Mouse (Mus musculus) liver, embryonic 13.5 days (tissue): ENCODE data around the gene Cox5a. TPM values are rescaled to one million over a fixed set of nuclear protein-coding genes. Genes with fewer than 3 reads are reported as not detected.

ENCODE experiments used
- ATAC-seq: fragments of 200-750 bp; cut with Nextera tagmentation; 2 replicates; pipeline ENCODE4 v1.8.0; 2017; ENCODE audit warnings: low read depth, mild to moderate bottlenecking, moderate number of reproducible peaks, moderate library complexity
- DNase-seq: peaks from one replicate; pipeline ENCODE4 v3.0.0; 2022
- H3K27ac ChIP-seq: fragments of 300-500 bp; sonication (generic); 2 replicates; pipeline ENCODE4 v1.5.1; 2015; ENCODE audit warnings: moderate library complexity, mild to moderate bottlenecking, inconsistent platforms
- H3K27me3 ChIP-seq: fragments of 300-500 bp; sonication (generic); 2 replicates; pipeline ENCODE4 v1.6.1; 2015; ENCODE audit warnings: mild to moderate bottlenecking, inconsistent platforms
- H3K36me3 ChIP-seq: fragments of 300-500 bp; sonication (generic); 2 replicates; pipeline ENCODE4 v1.6.1; 2015; ENCODE audit warnings: mild to moderate bottlenecking, inconsistent platforms
- H3K4me1 ChIP-seq: fragments of 300-500 bp; sonication (generic); replicated peaks from 2 replicates; pipeline ENCODE4 v1.6.1; 2015; ENCODE audit warnings: inconsistent platforms
- H3K4me2 ChIP-seq: fragments of 300-500 bp; sonication (generic); 2 replicates; pipeline ENCODE4 v1.6.1; 2015; ENCODE audit warnings: inconsistent platforms, mild to moderate bottlenecking, moderate library complexity
- H3K4me3 ChIP-seq: fragments of 300-500 bp; sonication (generic); replicated peaks from 2 replicates; pipeline ENCODE4 v1.5.1; 2015; ENCODE audit warnings: mild to moderate bottlenecking, inconsistent platforms
- H3K9ac ChIP-seq: fragments of 300-500 bp; sonication (generic); 2 replicates; pipeline ENCODE4 v1.6.1; 2015; ENCODE audit warnings: mild to moderate bottlenecking, inconsistent platforms
- H3K9me3 ChIP-seq: fragments of 300-500 bp; sonication (generic); replicated peaks from 2 replicates; pipeline ENCODE4 v1.6.1; 2016; ENCODE audit warnings: inconsistent platforms
- WGBS: fragments of 180-500 bp; shearing (Covaris S2); methylation state at CpG from one replicate; pipeline ENCODE4 v1.1.7; 2015; ENCODE audit not compliant: insufficient replicate concordance; 5-methylcytosine and 5-hydroxymethylcytosine counted together
- polyA plus RNA-seq: library from polyadenylated mRNA; unstranded; fragments of >200 nt; fragmentation: Nextera tagmentation; extraction: Ambion mirVana; gene quantifications from 2 replicates; pipeline ENCODE4 v1.2.1, GENCODE M21; 2015

The Cox5a gene
- polyA plus RNA-seq, 1 experiment from 2014 or later: 412 TPM

DNA sequence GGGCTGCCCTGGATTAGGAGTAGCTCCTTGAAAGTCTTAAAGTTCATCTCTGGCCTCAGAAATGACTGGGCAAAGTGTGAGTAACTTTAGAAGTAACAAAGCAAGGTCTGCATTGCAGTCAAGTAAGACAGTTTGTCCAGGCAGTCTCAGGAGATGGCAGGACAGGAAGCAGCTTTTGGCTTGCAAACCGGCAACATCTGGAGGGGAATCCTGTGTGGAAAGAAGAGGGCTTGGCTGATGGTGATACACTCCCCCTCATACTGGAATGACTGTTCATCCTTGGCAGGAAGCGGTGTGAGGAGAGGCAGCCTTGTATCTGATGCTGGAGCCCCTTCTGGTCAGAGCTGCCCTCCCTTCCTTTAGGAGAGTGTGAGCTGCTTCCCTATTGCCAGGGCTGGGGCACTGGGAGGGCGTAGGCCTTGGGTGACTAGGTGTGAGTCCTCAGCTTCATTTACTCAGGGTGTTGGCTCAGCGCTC, 41.9 kb downstream of the Cox5a start:
- peaks cover 4% of the 10 kb centered on the region for H3K36me3 ChIP-seq
- H3K4me1 ChIP-seq: peaks cover 46% of the 10 kb centered on the region
- H3K9ac ChIP-seq: no peak overlapping the region
- no peaks in the 10 kb centered on the region for H3K27me3 ChIP-seq
- H3K27ac ChIP-seq: peak overlapping the region; percentile 58
- H3K4me2 ChIP-seq: peak overlapping the region; percentile 81
- WGBS: 33% methylated on average over 4 of the region's 4 CpGs
- no peak for ATAC-seq
- no peak overlapping the region for H3K4me3 ChIP-seq
- no peaks in the 10 kb centered on the region for H3K9me3 ChIP-seq
- no peak for DNase-seq

DNA sequence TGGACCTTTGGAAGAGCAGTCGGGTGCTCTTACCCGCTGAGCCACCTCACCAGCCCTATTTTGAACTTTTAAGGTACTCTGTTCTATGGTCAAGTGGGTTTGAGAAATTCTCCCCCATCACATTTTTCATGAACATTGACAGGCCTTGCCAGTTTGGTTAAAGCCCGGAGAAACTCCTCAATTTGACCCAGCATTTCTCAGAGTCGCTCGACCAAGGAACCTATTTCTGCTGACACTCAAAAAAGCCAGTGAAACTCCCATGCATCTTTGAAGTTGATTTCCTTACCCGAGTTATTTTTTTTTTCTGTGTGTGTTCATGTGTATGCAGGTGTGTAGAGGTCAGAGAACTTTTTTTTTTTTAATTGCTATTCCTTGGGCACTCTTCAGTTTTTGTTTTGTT, 43.5 kb downstream of the Cox5a start:
- Histone ChIP-seq H3K4me2 (no peak overlapping the region), H3K27me3 (no peaks in the 10 kb centered on the region), H3K9ac (no peak overlapping the region), H3K27ac (no peak overlapping the region), H3K9me3 (no peaks in the 10 kb centered on the region), H3K4me3 (no peak overlapping the region), H3K36me3 (peaks cover 20% of the 10 kb centered on the region), H3K4me1 (peaks cover 46% of the 10 kb centered on the region)
- ATAC-seq (no peak), DNase-seq (no peak)
- WGBS: 78% methylated on average over 6 of the region's 6 CpGs

DNA sequence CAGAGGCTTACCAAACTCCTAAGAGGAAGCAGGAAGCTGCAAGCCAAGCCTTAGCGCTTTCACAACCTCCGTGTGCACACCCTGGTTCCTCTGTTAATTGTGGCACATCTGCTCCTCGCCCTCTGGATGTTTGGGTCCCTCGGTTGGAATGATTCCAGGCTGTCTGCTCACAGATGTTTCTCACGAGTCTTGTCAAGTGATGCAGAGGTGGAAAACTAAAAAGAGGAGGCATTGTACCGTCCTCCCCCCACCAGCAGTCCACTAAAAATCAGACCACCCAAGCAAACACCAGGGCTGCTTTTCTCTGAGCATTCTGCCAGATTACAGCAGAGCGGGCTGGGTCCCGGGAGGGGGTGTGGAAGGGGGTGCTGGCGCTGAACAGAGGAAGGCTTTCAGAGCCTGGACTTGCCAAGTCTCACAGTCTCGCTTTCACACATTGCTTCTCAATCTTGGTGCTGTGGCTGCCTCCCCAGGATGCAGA, 44.7 kb downstream of the Cox5a start:
- ATAC-seq (no peak), DNase-seq (no peak)
- Histone ChIP-seq H3K36me3 (peaks cover 30% of the 10 kb centered on the region), H3K9me3 (no peaks in the 10 kb centered on the region), H3K27me3 (no peaks in the 10 kb centered on the region), H3K27ac (no peak overlapping the region), H3K9ac (no peak overlapping the region), H3K4me3 (no peak overlapping the region), H3K4me2 (no peak overlapping the region), H3K4me1 (peaks cover 40% of the 10 kb centered on the region)
- WGBS: 54% methylated on average over 10 of the region's 10 CpGs

DNA sequence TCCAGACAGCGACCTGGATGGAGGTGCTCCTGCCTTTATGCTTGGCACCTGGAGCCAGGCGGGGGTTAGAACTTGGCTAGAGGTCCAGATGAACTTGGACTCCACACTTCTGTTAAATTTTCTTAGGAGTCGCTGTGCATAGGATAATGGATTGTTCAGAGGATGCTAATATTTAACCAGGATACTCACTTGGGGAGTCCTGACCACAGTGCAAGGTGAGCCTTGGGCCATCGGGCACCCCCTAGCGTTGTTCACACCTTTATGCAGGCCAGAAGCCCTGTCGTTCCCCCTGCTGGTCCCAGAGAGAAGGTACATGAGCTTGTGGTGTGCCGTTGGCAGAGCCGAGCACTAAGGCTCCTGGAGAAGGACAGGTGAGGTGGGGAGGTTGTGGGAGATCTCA, 45.8 kb downstream of the Cox5a start:
- H3K9me3 ChIP-seq: no peaks in the 10 kb centered on the region
- H3K27ac ChIP-seq: no peak overlapping the region
- no peak overlapping the region for H3K4me2 ChIP-seq
- ATAC-seq (no peak), DNase-seq (no peak)
- H3K9ac ChIP-seq: no peak overlapping the region
- WGBS: 51% methylated on average over 8 of the region's 8 CpGs
- H3K4me1 ChIP-seq: peaks cover 32% of the 10 kb centered on the region
- H3K4me3 ChIP-seq: no peak overlapping the region
- no peaks in the 10 kb centered on the region for H3K27me3 ChIP-seq
- H3K36me3 ChIP-seq: peaks cover 34% of the 10 kb centered on the region

DNA sequence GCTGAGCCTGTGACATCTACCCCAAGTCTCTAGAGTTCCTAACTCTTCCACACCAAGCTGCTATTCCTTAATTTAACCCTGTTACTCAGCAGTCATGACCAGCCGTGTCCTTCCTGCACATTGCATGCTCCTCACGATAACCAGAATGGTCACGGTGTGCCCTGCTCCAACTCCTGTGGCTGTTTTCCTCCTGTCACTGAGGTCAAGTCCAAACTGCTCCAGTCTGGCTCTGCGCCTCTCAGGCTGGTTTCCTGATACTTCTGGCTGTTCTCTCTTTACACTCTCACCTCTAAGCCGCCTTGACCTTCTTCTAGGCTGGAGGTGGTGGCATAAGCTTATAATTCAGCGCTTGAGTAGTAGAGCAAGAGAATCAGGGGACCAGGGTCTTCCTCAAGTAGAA, 47.4 kb downstream of the Cox5a start:
- Histone ChIP-seq H3K4me3 (no peak overlapping the region), H3K27ac (no peak overlapping the region), H3K9me3 (no peaks in the 10 kb centered on the region), H3K27me3 (no peaks in the 10 kb centered on the region), H3K4me1 (peaks cover 16% of the 10 kb centered on the region), H3K9ac (no peak overlapping the region), H3K4me2 (no peak overlapping the region), H3K36me3 (peaks cover 34% of the 10 kb centered on the region)
- 83% methylated on average over 6 of the region's 6 CpGs for WGBS
- no peak for ATAC-seq
- no peak for DNase-seq

DNA sequence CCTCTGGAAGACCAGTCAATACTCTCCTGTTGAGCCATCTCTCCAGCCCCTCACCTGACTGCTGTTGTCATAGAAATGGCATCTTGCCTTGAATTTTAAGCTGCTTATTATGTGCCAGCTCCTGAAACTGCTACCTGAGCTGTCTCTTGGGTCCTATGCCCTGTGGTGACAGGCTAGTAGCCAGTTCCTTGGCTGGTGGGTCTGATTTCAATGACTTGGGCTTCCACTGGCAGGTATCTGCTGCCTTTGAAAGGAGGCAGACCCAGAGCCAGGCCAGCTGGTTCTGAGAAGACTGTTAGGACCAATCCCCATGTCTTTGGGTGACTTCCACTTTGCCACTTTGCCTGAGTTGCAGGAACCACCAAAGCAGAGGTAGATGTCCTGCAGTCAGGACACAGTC, 53.3 kb downstream of the Cox5a start:
- Histone ChIP-seq H3K4me1 (peaks cover 28% of the 10 kb centered on the region), H3K27me3 (no peaks in the 10 kb centered on the region), H3K9me3 (no peaks in the 10 kb centered on the region), H3K27ac (peak overlapping the region; percentile 36; the same call in 1 of the 2 replicates), H3K36me3 (peaks cover 32% of the 10 kb centered on the region), H3K4me3 (no peak overlapping the region), H3K4me2 (no peak overlapping the region), H3K9ac (no peak overlapping the region)
- ATAC-seq (no peak), DNase-seq (no peak)

DNA sequence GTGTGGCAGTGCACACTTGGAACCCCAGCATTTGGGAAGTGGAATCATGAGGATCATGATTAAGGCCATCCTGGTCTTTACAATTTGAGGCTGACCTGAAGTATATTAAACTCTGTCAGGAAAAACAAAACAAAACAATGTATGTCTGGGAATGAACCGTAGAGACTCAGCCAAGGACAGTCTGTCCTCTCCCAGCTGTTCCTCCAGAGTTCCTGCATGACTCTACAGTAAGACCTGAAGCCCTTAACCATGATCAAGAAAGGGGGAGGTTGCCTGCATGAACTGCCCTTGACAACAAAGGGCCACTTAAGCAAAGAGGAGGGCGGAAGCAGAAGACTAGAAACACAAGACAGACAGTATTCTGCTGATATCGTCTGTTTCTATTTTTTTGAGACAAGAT, 54.5 kb downstream of the Cox5a start:
- DNase-seq (no peak), ATAC-seq (no peak)
- no peaks in the 10 kb centered on the region for H3K9me3 ChIP-seq
- H3K9ac ChIP-seq: no peak overlapping the region
- no peak overlapping the region for H3K4me2 ChIP-seq
- no peak overlapping the region for H3K4me3 ChIP-seq
- peaks cover 28% of the 10 kb centered on the region for H3K4me1 ChIP-seq
- H3K27ac ChIP-seq: no peak overlapping the region
- WGBS: 61% methylated on average over 3 of the region's 3 CpGs
- H3K27me3 ChIP-seq: no peaks in the 10 kb centered on the region
- H3K36me3 ChIP-seq: peaks cover 31% of the 10 kb centered on the region

DNA sequence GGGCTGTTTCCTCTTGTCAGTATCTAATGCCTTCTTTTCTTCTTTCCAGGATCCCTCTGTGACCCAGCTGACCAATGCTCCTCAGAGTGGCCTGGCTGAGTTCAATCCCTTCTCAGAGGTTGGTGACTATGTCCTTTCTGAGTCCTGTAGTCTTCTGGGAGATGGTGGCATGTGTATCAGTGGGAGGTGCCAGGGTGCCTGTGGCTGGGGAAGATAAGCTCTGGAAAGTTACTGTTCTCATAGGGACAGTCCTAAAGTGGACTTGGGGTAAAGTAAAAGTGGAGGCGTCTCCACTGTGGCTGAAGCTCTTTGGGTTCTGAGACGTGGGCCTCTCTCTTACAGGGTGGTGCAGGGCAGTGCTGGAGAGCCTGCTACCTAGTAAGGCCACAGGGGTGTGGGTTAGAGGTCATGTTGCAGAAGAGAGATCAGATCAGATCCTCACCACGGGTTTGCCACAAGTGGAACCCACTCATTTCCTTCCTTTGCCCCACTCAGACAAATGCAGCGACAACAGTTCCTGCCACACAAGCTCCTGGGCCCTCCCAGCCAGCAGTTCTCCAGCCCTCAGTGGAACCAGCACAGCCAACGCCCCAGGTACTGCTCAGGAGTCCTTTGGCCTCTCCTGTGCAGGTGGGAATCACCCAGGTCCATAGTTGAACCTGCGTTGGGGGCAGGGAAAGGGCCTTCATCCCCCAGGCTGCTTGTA, 56.2 kb downstream of the Cox5a start:
- Histone ChIP-seq H3K9ac (peak overlapping the region; percentile 60), H3K36me3 (peaks cover 43% of the 10 kb centered on the region), H3K27ac (peak overlapping the region; percentile 79), H3K27me3 (no peaks in the 10 kb centered on the region), H3K4me3 (no peak overlapping the region), H3K4me1 (peaks cover 28% of the 10 kb centered on the region), H3K9me3 (no peaks in the 10 kb centered on the region), H3K4me2 (peak overlapping the region; percentile 42)
- WGBS: 17% methylated on average over 6 of the region's 6 CpGs
- DNase-seq (peak; percentile 54), ATAC-seq (peak; percentile 90)

Other genes with a start within 250 kb of the Cox5a start
- gene Ppcdc, start 81.2 kb upstream of the Cox5a start, polyA plus RNA-seq: 10.4 and 11.3 TPM in 2 replicates
- 7.2 and 8.2 TPM in 2 replicates for gene Scamp5, start 53.2 kb upstream of the Cox5a start, polyA plus RNA-seq
- gene Rpp25, start 17.2 kb upstream of the Cox5a start, polyA plus RNA-seq: 0.59 and 0.77 TPM in 2 replicates
- 7.6 and 8.2 TPM in 2 replicates for gene Fam219b, start 16.3 kb downstream of the Cox5a start, polyA plus RNA-seq
- 12.3 and 13.2 TPM in 2 replicates for gene Mpi, start 31.5 kb downstream of the Cox5a start, polyA plus RNA-seq
- 26.9 and 27.6 TPM in 2 replicates for gene Scamp2, start 39.7 kb downstream of the Cox5a start, polyA plus RNA-seq
- 3.6 and 3.7 TPM in 2 replicates for gene Ulk3, start 68.2 kb downstream of the Cox5a start, polyA plus RNA-seq
- gene Cplx3, start 85.0 kb downstream of the Cox5a start, polyA plus RNA-seq: not detected in 2 replicates
- 0.06 TPM in 1 of 2 replicates, not detected in the other for gene Lman1l, start 99.5 kb downstream of the Cox5a start, polyA plus RNA-seq
- gene Csk, start 132.4 kb downstream of the Cox5a start, polyA plus RNA-seq: 20.7 and 21.7 TPM in 2 replicates
- 0.10 TPM in 1 of 2 replicates, not detected in the other for gene Cyp1a2, start 162.4 kb downstream of the Cox5a start, polyA plus RNA-seq
- gene Cyp1a1, start 166.7 kb downstream of the Cox5a start, polyA plus RNA-seq: 0.17 and 0.22 TPM in 2 replicates
- gene Edc3, start 187.3 kb downstream of the Cox5a start, polyA plus RNA-seq: 16.7 and 18.4 TPM in 2 replicates
- 86.2 and 97.4 TPM in 2 replicates for gene Clk3, start 244.6 kb downstream of the Cox5a start, polyA plus RNA-seq